Mouse (Mus musculus): ENCODE measurements around the gene Acot2. TPM values are rescaled to one million over a fixed set of nuclear protein-coding genes. Genes with fewer than 3 reads are reported as not detected.
A peak's percentile ranks its signal among the peaks of the same experiment; 100 is the strongest.
"Not testable (repeated sequence)": the region's sequence is repeated elsewhere in the genome, so short reads cannot be mapped to it uniquely, and the experiment has no call there.

Acot2 gene
- total RNA-seq, 2 experiments from 2014 or later, result 3.5 to 4.4 TPM

GRCm38 (mm10) chr12:84030659-84031332, 43.1 kb downstream of the Acot2 start:
- peak; percentile 92 for ATAC-seq (replicated peaks; ENCODE audit: low FRiP score, poor library complexity, severe bottlenecking)

GRCm38 (mm10) chr12:84032854-84033253, 45.2 kb downstream of the Acot2 start:
- ATAC-seq (replicated peaks; ENCODE audit: low FRiP score, poor library complexity, severe bottlenecking), result no peak

- ATAC-seq (replicated peaks; ENCODE audit: low FRiP score, poor library complexity, severe bottlenecking), result not testable (repeated sequence)
Measured at GRCm38 (mm10) chr12:84033302-84033701, 45.6 kb downstream of the Acot2 start.

- ATAC-seq (replicated peaks; ENCODE audit: low FRiP score, poor library complexity, severe bottlenecking), result no peak
Measured at GRCm38 (mm10) chr12:84034108-84034507, 46.4 kb downstream of the Acot2 start.

DNA sequence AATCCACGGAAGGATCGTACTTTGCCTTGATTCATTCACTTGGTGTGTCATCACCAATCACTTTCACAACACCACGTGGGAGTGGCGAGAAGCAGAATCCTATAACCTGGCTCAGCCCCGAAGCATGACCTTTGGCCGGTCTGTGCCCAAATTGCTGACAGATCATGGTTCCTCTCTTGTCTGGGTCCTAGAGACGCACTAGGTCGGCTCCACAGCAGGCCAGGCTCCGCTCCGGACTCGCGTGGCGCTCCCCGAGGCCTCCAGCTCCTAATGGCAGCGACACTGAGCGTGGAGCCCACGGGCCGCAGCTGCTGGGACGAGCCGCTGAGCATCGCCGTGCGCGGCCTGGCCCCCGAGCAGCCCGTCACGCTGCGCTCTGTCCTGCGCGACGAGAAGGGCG, 50.6 kb downstream of the Acot2 start, which contains the start of gene Acot4:
Gene Acot4 (plus strand): TSS at position 139 of the 400 bp plus-strand sequence.
- not testable (repeated sequence) for ATAC-seq (replicated peaks; ENCODE audit: low FRiP score, poor library complexity, severe bottlenecking)

GRCm38 (mm10) chr12:84038691-84039111, 51.0 kb downstream of the Acot2 start, which contains the start of gene Gm49366:
Gene Gm49366 (plus strand): TSS chr12:84038935.
- not testable (repeated sequence) for ATAC-seq (replicated peaks; ENCODE audit: low FRiP score, poor library complexity, severe bottlenecking)

DNA sequence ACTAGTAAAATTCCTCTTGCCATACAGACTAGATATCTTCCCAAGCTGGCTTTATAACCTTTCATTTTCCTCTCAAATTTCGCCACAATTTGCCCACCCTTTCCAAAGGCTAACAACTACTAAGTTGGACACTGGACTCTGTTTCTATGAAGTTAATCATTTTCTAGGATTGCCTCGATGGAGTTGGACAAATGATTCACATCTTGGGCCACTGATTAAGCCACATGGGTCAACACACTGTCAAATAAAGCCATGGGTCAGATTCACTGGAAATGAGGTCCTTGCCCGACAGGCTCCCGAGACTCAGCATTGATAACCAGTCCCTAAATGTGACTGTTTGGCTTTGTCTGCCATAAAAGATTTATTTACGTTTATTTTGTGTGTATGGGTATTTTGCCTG, 54.6 kb downstream of the Acot2 start:
- ATAC-seq (replicated peaks; ENCODE audit: low FRiP score, poor library complexity, severe bottlenecking), result no peak

Other genes starting within 250 kb of the Acot2 start
- gene Papln, start 224.2 kb upstream of the Acot2 start, total RNA-seq (2015; ENCODE audit: low replicate concordance), result not detected in 2 replicates
- gene Papln, start 224.2 kb upstream of the Acot2 start, total RNA-seq (2017; ENCODE audit: low replicate concordance), result not detected in 2 replicates
- gene Numb, start 65.9 kb upstream of the Acot2 start, total RNA-seq (2015; ENCODE audit: low replicate concordance), result 3.8 and 10.9 TPM in 2 replicates
- gene Numb, start 65.9 kb upstream of the Acot2 start, total RNA-seq (2017; ENCODE audit: low replicate concordance), result 8.5 and 13.6 TPM in 2 replicates
- 5.4 and 6.3 TPM in 2 replicates for gene Riox1, start 37.3 kb upstream of the Acot2 start, total RNA-seq (2015; ENCODE audit: low replicate concordance)
- gene Riox1, start 37.3 kb upstream of the Acot2 start, total RNA-seq (2017; ENCODE audit: low replicate concordance), result 3.3 and 3.9 TPM in 2 replicates
- not detected in 2 replicates for gene Heatr4, start 3.0 kb upstream of the Acot2 start, total RNA-seq (2015; ENCODE audit: low replicate concordance)
- gene Heatr4, start 3.0 kb upstream of the Acot2 start, total RNA-seq (2017; ENCODE audit: low replicate concordance), result not detected in 2 replicates
- not detected in 2 replicates for gene Acot1, start 21.6 kb downstream of the Acot2 start, total RNA-seq (2015; ENCODE audit: low replicate concordance)
- gene Acot1, start 21.6 kb downstream of the Acot2 start, total RNA-seq (2017; ENCODE audit: low replicate concordance), result 2.4 TPM in 1 of 2 replicates, not detected in the other
- not detected in 2 replicates for gene Acot4, start 50.5 kb downstream of the Acot2 start, total RNA-seq (2015; ENCODE audit: low replicate concordance)
- not detected in 2 replicates for gene Acot4, start 50.5 kb downstream of the Acot2 start, total RNA-seq (2017; ENCODE audit: low replicate concordance)
- gene Gm49366, start 51.1 kb downstream of the Acot2 start, total RNA-seq (2015; ENCODE audit: low replicate concordance), result not detected in 2 replicates
- gene Gm49366, start 51.1 kb downstream of the Acot2 start, total RNA-seq (2017; ENCODE audit: low replicate concordance), result not detected in 2 replicates
- gene Acot3, start 64.3 kb downstream of the Acot2 start, total RNA-seq (2015; ENCODE audit: low replicate concordance), result not detected in 2 replicates
- not detected in 2 replicates for gene Acot3, start 64.3 kb downstream of the Acot2 start, total RNA-seq (2017; ENCODE audit: low replicate concordance)
- gene Acot5, start 81.5 kb downstream of the Acot2 start, total RNA-seq (2015; ENCODE audit: low replicate concordance), result not detected in 2 replicates
- gene Acot5, start 81.5 kb downstream of the Acot2 start, total RNA-seq (2017; ENCODE audit: low replicate concordance), result not detected in 2 replicates
- not detected in 2 replicates for gene Acot6, start 112.8 kb downstream of the Acot2 start, total RNA-seq (2015; ENCODE audit: low replicate concordance)
- gene Acot6, start 112.8 kb downstream of the Acot2 start, total RNA-seq (2017; ENCODE audit: low replicate concordance), result 0.42 and 2.3 TPM in 2 replicates
- 0.63 TPM in 1 of 2 replicates, not detected in the other for gene Dnal1, start 126.5 kb downstream of the Acot2 start, total RNA-seq (2015; ENCODE audit: low replicate concordance)
- not detected in 2 replicates for gene Dnal1, start 126.5 kb downstream of the Acot2 start, total RNA-seq (2017; ENCODE audit: low replicate concordance)
- 1.5 and 4.4 TPM in 2 replicates for gene Pnma1, start 160.6 kb downstream of the Acot2 start, total RNA-seq (2015; ENCODE audit: low replicate concordance)
- 1.0 and 4.5 TPM in 2 replicates for gene Pnma1, start 160.6 kb downstream of the Acot2 start, total RNA-seq (2017; ENCODE audit: low replicate concordance)
- gene Elmsan1, start 231.0 kb downstream of the Acot2 start, total RNA-seq (2015; ENCODE audit: low replicate concordance), result 5.4 and 12.7 TPM in 2 replicates
- gene Elmsan1, start 231.0 kb downstream of the Acot2 start, total RNA-seq (2017; ENCODE audit: low replicate concordance), result 8.0 and 11.4 TPM in 2 replicates

All from erythroblast, adult 5-6 weeks (primary cell).